Mouse (Mus musculus) liver, embryonic 14.5 days (tissue): ENCODE results near the gene Zfp229.

Source experiments
- CTCF ChIP-seq: IDR thresholded peaks from 2 replicates; pipeline ENCODE4 v1.5.1; 2016; ENCODE audit warnings: antibody characterized with exemption, low read depth, control low read depth
- EP300 ChIP-seq: IDR thresholded peaks from 2 replicates; pipeline ENCODE4 v1.6.1; 2016; ENCODE audit warnings: antibody characterized with exemption, low read depth

- no peak for TF ChIP-seq CTCF
- no peak for TF ChIP-seq EP300
Observed at GRCm38 (mm10) chr17:21691560-21691959, 39.0 kb upstream of the Zfp229 start, which contains the start of gene Gm10226.
